Mouse (Mus musculus): ENCODE data around the gene Cd81.

Cd81 gene

GRCm38 (mm10) chr7:143020764-143021163 is 31.8 kb upstream of the Cd81 start:
- no peak for DNase-seq (ENCODE audit: low spot score in 2 of 2)

GRCm38 (mm10) chr7:143021356-143022164 is 31.0 kb upstream of the Cd81 start:
- no peak for DNase-seq (ENCODE audit: low spot score in 2 of 2)

- no peak for DNase-seq (ENCODE audit: low spot score in 2 of 2)
Measured at GRCm38 (mm10) chr7:143023499-143023898, 29.0 kb upstream of the Cd81 start.

GRCm38 (mm10) chr7:143024293-143024692 is 28.2 kb upstream of the Cd81 start:
- no peak for DNase-seq (ENCODE audit: low spot score in 2 of 2)

- no peak for DNase-seq (ENCODE audit: low spot score in 2 of 2)
Measured at GRCm38 (mm10) chr7:143025496-143025895, 27.0 kb upstream of the Cd81 start.

- no peak for DNase-seq (ENCODE audit: low spot score in 2 of 2)
Measured at GRCm38 (mm10) chr7:143027196-143027595, 25.3 kb upstream of the Cd81 start.

- no peak for DNase-seq (ENCODE audit: low spot score in 2 of 2)
Measured at GRCm38 (mm10) chr7:143031816-143032215, 20.7 kb upstream of the Cd81 start.

- no peak for DNase-seq (ENCODE audit: low spot score in 2 of 2)
Measured at GRCm38 (mm10) chr7:143033581-143033980, 19.0 kb upstream of the Cd81 start.

- DNase-seq (ENCODE audit: low spot score in 2 of 2) = no peak
Measured at GRCm38 (mm10) chr7:143034112-143034511, 18.4 kb upstream of the Cd81 start.

GRCm38 (mm10) chr7:143034519-143035450 is 17.8 kb upstream of the Cd81 start:
- no peak for DNase-seq (ENCODE audit: low spot score in 2 of 2)

GRCm38 (mm10) chr7:143036787-143037186 is 15.8 kb upstream of the Cd81 start:
- DNase-seq (ENCODE audit: low spot score in 2 of 2) = no peak

- DNase-seq (ENCODE audit: low spot score in 2 of 2) = no peak
Measured at GRCm38 (mm10) chr7:143037306-143037705, 15.2 kb upstream of the Cd81 start.

GRCm38 (mm10) chr7:143038174-143038931 is 14.2 kb upstream of the Cd81 start:
- DNase-seq (ENCODE audit: low spot score in 2 of 2) = no peak

GRCm38 (mm10) chr7:143040561-143040960 is 12.0 kb upstream of the Cd81 start:
- no peak for DNase-seq (ENCODE audit: low spot score in 2 of 2)

GRCm38 (mm10) chr7:143041138-143041822 is 11.3 kb upstream of the Cd81 start:
- DNase-seq (ENCODE audit: low spot score in 2 of 2) = no peak

- DNase-seq (ENCODE audit: low spot score in 2 of 2) = no peak
Measured at GRCm38 (mm10) chr7:143042089-143042488, 10.4 kb upstream of the Cd81 start.

GRCm38 (mm10) chr7:143042897-143043300 is 9.6 kb upstream of the Cd81 start:
- no peak for DNase-seq (ENCODE audit: low spot score in 2 of 2)

GRCm38 (mm10) chr7:143044049-143044825 is 8.3 kb upstream of the Cd81 start:
- no peak for DNase-seq (ENCODE audit: low spot score in 2 of 2)

GRCm38 (mm10) chr7:143044826-143045206 is 7.7 kb upstream of the Cd81 start:
- DNase-seq (ENCODE audit: low spot score in 2 of 2) = no peak

GRCm38 (mm10) chr7:143046358-143046757 is 6.2 kb upstream of the Cd81 start:
- DNase-seq (ENCODE audit: low spot score in 2 of 2) = no peak

GRCm38 (mm10) chr7:143049331-143049730 is 3.2 kb upstream of the Cd81 start:
- DNase-seq (ENCODE audit: low spot score in 2 of 2) = no peak
